Mouse (Mus musculus): Measurements from ENCODE around the gene Prss48. TPM values are rescaled to one million over a fixed set of nuclear protein-coding genes. Genes with fewer than 3 reads are reported as not detected.
"Not testable (repeated sequence)": the region's sequence is repeated elsewhere in the genome, so short reads cannot be mapped to it uniquely, and the experiment has no call there.

Gene Prss48
- total RNA-seq, 1 experiment from 2014 or later: not detected

DNA sequence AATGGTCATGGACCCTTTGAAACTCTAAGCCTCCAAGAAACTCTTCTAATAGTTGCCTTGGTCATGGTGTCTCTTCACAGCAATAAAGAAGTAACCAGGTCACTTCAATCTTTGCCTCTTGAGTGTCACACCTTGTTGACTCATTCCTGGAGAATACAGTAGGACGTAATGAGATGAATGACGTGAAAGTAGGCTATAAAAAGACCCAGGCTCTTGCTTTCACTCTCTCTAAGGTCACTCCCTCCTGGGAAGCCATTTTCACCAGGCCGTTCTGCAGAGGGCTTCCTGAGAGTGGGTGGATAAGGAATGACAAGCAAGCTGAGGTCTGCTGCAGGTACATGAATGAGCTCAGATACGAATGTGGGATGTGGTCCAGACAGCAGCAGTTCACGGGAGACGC is 9.1 kb upstream of the Prss48 start:
- no peak for ATAC-seq (ENCODE audit: extremely low read depth, insufficient number of reproducible peaks, low FRiP score, poor library complexity, severe bottlenecking)

DNA sequence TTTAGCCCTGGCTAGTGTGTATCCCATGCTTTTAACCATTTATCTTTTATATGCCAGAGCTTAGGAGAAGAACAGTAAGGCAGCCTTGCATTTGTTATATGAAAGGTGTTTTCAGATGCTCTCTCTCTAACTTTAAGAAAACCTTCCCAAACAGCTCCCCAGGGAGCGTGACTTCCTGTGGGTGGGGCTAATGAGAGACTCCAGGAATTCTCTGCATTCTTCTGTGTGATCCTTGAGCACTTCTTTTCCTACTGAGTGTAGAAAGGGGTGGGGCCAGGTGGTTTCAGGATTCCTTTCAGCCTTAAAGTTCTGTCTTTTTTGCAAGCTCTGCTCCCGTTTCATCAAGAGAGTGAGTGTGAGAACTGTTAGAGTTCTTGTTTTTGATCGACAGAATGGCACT is 8.3 kb upstream of the Prss48 start:
- ATAC-seq (ENCODE audit: extremely low read depth, insufficient number of reproducible peaks, low FRiP score, poor library complexity, severe bottlenecking): no peak

DNA sequence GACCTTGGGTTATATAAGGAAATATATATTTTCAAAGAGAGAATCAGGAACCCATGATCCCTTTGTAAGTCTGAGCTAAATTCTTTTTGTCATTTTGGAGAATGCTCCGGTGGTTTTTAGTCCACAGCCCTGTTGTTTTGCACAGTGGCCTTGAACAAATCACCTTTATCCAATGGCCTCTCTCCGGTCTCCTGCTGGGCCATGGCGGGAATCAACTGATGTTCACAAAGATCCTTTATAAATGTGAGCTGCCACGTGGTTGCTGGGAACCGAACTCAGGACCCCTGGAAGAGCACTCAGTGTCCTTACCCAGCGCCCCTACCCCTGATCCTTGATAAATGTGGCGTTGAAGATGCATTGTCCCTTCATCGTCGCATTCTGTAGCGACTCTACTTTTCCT is 2.5 kb upstream of the Prss48 start:
- ATAC-seq (ENCODE audit: extremely low read depth, insufficient number of reproducible peaks, low FRiP score, poor library complexity, severe bottlenecking): no peak

DNA sequence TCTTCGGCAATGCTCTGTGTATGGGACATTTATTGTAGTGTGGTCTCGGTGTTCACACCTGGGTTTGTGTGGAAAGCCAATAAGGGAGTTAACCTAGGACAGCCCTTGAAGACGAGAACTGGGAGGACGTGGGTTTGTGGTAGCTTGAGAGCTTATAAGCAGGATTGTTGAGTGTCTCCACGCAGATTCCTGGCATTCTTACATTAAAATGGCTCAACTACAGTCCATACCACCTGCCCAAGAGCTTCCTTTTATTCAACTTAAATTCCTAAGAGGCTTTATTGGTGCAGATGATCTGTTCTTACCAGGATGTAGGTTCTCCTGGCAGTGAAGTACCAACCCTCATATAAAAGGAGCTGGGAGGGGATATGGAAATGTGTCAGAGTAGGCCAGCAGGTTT is 649 bp upstream of the Prss48 start:
- ATAC-seq (ENCODE audit: extremely low read depth, insufficient number of reproducible peaks, low FRiP score, poor library complexity, severe bottlenecking): no peak

DNA sequence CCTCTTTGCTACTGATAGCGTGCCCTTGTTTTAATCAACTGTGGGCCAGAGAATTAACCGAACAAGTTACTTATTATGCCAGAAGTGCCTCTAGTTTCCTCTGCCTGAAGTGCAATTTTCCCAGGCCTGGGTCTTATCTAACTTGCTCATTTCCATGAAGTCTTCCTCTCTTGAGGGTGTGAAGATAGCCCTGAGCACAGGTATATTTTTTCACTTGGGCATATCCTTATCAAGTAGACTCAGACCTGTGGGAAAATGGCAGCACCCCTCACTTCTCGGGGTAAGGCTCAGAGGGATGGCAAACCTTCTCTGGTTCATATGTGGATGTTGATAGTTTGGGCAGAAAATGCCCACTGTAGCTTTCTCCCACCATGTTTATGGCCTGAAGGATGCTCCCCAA is 1.0 kb downstream of the Prss48 start:
- ATAC-seq (ENCODE audit: extremely low read depth, insufficient number of reproducible peaks, low FRiP score, poor library complexity, severe bottlenecking): no peak

DNA sequence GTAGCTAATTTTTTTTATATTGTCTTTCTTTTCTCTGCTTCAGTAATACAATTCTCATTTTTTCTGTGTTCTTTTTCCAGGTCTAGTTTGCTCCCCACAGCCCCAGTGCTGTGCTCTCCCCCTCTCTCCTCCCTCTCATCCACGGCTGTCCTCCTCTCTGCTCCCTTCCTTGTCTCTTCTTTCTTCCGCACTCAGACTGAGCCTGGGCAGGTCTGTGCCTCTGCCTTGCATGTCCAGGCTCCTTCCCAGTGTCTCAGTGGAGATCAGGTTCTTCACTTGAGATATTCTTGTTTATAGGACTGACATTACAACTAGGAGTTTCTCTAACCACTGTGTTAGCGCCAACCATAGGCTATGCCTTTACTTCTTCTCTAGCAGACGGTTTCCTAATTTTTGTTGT is 7.6 kb downstream of the Prss48 start:
- ATAC-seq (ENCODE audit: extremely low read depth, insufficient number of reproducible peaks, low FRiP score, poor library complexity, severe bottlenecking): no peak

DNA sequence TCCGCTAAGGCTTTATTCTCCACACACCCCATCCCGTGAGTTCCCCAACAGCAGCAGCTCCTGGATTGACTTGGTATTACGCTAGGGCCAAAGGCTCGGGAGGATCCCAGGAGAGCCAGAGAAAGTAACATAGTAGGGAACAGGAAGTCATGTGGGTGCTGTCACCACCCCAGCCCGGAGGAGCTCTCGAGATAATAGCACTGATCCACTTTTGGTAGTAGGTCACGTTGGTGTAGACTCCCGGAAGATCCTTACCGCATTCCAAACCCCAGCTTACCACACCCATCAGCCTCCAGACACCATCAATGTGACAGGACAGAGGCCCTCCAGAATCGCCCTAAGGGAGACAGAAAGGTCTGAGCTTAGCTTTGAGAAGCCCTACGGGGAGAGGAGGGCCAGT is 8.5 kb downstream of the Prss48 start:
- ATAC-seq (ENCODE audit: extremely low read depth, insufficient number of reproducible peaks, low FRiP score, poor library complexity, severe bottlenecking): no peak

DNA sequence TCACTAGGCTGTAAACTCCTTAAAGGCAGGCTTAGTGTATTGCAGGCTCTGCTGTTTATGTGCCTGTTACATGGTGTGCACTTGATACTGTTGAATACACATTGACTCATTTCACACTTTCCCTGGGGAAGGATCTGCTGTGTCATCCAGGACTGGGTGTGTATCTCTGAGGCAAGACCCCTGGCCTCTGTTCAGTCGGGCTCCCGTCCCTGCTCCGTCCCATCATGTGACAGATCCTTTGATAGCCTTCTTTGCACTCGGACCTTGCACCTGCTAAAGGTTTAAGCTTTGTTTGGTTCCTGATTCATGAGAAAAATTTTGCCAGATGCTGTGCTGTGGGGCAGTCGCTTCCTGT is 10.5 kb downstream of the Prss48 start:
- no peak for ATAC-seq (ENCODE audit: extremely low read depth, insufficient number of reproducible peaks, low FRiP score, poor library complexity, severe bottlenecking)

DNA sequence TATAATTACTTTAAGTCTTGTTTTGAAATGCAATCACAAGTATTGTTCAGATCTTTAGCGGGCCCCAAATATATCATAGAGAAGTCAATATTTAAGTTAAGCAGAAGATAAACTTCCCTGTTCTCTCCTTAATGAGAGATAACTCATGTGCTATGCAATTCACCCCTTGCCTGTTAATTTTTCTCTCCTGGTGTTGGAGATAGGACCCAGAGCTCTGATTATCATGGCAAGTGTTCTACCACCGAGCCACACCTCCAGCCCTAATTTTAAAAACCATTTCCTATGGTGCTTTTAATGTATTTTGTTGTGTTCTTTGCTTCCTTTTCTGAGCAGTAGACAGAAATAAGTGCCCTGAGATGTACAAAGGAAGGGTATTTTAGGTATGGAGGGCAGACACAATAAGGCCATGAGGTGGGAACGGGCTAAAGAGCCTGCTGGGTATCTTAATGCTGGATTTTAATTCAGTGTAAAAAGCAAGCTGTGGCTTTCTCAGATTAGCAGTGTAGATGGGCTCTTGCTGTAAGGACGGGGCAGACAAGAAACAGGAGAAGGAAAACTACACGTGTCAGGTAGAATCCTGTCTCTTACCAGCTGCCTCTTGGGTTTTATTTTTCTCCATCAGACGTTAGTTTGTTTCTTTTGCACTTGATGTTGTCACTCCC is 11.0 kb downstream of the Prss48 start:
- no peak for ATAC-seq (ENCODE audit: extremely low read depth, insufficient number of reproducible peaks, low FRiP score, poor library complexity, severe bottlenecking)

DNA sequence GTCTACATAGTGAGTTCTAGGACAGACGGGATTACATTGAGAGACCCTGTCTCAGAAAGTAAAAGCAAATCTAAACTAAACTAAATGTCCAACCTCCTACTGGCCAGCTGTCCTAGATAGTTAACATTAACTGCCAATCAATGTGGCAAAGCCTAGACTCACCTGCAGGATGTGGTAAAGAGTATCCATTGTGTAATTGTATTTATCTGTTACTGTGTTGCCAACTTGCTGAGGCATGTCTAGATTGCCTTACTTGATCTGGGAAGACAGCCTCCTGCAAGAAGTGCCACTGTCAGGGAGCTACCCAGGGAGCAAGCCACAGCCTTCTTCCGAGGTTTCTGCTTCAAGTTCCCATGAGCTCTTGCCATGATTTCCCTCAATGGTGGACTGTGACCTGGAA is 15.1 kb downstream of the Prss48 start:
- ATAC-seq (ENCODE audit: extremely low read depth, insufficient number of reproducible peaks, low FRiP score, poor library complexity, severe bottlenecking): no peak

DNA sequence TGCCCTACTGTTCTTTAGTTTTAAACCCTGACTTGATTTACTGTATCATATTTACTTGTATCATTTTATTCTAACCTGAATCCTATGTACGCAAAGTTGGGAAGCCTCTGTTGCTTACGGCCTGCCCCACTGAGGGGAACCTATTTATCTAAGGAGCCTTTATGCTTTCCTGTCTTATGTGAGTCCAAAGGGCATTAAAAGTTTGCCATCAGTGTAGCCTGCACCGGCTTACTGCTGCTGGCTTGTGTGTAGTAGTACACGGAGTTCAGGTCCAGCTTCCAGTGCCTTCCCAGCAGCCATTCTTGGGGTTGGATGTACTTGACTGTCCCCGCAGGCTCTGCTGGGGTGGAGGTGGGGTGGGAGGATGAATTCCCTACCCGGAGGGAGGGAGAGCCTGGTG is 17.8 kb downstream of the Prss48 start:
- ATAC-seq (ENCODE audit: extremely low read depth, insufficient number of reproducible peaks, low FRiP score, poor library complexity, severe bottlenecking): no peak

DNA sequence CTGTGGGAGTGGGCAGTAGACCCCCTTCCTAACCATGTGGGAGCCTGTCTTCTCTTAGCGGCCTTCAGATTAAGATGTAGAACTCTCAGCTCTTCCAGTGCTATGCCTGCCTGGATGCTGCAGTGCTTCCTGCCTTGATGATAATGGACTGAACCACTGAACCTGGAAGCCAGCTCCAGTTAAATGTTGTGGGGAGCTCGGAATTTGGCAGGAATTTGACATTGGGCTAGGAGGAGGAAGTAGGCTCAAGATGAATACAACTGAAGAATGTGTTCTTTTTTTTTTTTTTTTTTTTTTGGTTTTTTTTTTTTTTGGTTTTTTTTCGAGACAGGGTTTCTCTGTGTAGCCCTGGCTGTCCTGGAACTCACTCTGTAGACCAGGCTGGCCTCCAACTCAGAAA is 20.5 kb downstream of the Prss48 start:
- not testable (repeated sequence) for ATAC-seq (ENCODE audit: extremely low read depth, insufficient number of reproducible peaks, low FRiP score, poor library complexity, severe bottlenecking)

DNA sequence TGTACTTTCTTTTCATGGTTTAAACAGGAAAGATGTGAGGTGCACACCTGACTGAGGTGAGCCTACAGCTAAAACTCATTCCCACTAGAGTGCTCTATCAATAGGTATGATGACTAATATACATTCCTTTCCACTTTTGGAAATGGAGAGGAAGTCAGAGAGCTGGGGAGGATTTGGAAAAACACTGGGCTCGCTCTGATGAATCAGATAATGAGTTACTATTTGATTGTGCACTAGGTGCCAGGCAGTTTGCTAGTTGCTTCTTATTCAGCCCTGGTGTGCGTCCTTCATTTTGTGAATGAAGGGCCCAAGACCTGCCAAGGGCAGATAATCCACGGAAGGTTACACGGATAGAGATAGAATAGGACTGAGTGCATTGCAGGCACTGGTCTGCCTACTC is 22.3 kb downstream of the Prss48 start:
- ATAC-seq (ENCODE audit: extremely low read depth, insufficient number of reproducible peaks, low FRiP score, poor library complexity, severe bottlenecking): no peak

DNA sequence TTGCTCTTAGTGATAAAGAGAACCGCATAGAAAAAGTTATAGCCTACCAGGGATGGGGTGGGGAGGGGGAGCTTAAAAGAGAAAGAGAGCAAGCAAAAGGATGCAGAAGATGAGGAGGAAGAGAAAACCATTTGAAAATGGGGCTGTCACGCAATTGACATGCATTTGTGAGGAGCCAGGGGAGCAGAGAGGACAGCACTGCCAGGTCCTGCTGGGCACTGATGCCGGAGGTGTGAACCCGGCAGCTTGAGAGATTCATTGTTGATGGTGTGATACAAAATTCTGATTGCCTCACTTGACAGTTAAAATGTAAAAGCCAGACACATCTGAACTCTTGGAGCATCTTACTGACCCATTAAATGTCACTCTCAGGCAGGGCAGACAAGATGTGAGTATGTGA is 27.8 kb downstream of the Prss48 start:
- ATAC-seq (ENCODE audit: extremely low read depth, insufficient number of reproducible peaks, low FRiP score, poor library complexity, severe bottlenecking): no peak

DNA sequence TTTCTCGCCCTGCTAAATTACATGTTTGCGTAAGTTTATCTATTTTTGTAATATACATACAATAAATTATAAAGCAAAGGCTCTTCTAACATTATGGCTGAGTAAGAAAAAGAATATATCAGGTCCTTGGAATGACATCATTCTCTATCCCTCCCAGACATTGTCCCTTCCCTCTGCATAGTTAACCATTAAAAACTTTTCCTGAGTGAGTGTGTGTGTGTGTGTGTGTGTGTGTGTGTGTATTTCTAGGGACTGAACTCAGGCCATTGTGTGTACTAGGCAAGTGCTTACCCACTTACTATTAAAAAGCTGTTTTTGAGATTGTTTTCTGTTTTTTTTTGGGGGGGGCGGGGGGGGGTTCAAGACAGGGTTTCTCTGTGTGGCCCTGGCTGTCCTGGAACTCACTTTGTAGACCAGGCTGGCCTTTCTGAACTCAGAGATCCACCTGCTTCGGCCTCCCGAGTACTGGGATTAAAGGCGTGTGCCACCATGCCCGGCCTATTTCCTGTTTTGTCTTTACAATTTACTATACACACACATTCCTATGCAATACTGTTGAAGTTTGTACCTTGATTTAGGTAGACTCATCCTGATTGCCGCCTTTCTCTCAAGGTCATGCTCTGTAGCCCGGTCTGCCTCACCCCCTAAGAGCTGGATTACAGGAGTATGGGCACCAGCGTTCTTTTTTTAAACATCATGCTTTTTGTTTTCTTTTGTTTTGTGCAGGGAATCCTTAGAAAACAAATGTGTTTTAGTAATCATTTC is 28.7 kb downstream of the Prss48 start:
- no peak for ATAC-seq (ENCODE audit: extremely low read depth, insufficient number of reproducible peaks, low FRiP score, poor library complexity, severe bottlenecking)

DNA sequence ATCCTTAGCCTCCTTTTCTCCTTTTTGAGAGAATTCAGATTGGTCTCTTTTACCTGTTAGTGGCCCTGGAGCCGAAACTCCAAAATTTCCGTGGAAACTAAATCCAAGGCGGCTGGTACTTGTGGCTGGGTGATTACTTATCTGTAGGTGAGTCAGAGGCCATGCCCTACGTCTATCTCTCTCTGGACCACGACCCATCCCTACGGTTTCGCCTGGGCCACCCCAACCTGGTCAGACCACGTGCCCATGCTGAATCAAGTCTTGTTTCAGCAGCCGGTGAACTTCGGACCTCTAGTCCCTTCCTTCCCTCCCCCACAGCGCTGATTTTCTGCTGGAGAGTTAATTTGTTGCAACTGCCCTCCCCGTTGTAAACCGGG is 30.7 kb downstream of the Prss48 start:
- ATAC-seq (ENCODE audit: extremely low read depth, insufficient number of reproducible peaks, low FRiP score, poor library complexity, severe bottlenecking): 0 out of 2 replicates have a peak, but pooled peaks have one; percentile 13

DNA sequence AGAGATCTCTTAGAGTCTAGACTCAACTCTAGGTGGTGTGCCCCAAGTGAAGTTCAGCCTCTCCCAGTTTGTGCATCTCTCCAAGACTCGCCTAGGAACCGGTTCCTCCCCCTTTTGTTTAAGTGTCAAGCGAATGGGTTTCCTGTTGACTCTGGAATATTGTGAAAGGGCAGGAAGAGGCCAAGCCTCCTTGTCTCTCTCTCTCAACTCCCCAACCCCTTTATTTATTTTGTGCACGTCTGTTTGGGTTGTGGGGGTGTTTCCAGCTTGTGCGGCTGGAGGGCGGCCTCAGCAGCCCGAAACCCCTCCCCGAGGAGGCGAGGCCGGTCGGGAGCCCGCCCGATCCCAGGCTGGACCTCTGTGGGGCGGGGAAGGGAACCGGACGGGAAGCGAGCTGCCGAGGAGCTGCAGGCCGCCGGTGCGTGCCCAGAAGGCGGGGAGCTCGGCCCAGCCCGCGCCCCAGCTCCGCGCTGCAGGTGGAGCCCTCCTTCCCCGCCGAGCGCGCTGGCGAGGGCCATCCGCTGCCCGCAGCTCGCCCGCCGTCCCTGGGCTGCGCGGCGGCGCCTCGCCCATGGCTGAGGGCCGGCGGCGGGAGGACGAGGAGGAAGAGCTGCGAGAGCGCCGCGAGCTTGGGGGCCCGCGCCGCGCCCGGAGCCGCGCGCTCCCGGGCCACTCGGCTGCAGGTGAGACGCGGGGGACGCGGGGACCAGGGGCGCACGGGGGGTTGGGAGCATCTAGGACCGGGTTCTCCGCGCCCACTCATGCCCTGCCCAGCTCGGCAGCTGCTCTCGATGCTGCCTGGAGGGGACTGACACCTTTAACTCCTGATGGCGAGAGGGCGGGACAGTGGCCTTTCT is 31.3 kb downstream of the Prss48 start, which contains the start of gene Sh3d19:
TSS of gene Sh3d19 (plus strand) at position 368 of the 857 bp plus-strand sequence.
- no peak for ATAC-seq (ENCODE audit: extremely low read depth, insufficient number of reproducible peaks, low FRiP score, poor library complexity, severe bottlenecking)

DNA sequence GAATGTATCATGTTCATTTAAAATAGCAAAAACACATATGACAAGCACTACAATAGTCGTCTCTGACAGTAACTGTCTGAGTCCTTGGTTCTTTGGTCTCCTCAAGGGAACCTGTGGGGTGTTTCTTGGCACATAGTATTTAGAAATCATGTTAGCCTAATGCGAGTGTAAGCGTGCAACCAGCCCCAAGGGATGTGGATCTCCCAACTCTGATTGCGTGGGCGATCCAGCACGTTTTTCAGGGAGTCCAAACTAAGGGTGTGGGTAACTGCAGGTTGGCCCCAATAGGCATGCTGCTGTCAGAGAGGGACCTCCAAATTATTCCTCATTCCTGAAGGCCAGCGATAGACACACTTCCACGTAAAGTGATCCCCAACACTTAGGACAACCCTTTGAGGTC is 33.3 kb downstream of the Prss48 start:
- no peak for ATAC-seq (ENCODE audit: extremely low read depth, insufficient number of reproducible peaks, low FRiP score, poor library complexity, severe bottlenecking)

DNA sequence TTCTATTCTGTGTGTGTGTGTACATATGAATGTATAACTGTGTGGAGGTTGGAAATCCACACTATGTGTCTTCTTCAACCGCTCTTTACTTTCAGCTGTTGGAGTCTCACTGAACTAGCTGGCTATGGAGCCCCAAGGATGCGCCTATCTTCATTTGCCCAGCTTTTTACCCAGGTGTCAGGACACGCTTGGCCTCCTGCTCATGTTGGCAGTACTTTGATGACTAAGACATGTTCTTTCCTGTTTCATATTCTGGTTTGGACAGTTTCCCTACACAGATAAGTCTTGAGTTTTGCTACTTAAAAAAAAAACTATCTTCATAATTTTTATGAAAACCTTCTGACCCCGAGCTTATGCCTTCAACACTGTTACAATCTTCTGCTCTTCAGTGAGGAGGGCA is 36.8 kb downstream of the Prss48 start:
- ATAC-seq (ENCODE audit: extremely low read depth, insufficient number of reproducible peaks, low FRiP score, poor library complexity, severe bottlenecking): no peak

DNA sequence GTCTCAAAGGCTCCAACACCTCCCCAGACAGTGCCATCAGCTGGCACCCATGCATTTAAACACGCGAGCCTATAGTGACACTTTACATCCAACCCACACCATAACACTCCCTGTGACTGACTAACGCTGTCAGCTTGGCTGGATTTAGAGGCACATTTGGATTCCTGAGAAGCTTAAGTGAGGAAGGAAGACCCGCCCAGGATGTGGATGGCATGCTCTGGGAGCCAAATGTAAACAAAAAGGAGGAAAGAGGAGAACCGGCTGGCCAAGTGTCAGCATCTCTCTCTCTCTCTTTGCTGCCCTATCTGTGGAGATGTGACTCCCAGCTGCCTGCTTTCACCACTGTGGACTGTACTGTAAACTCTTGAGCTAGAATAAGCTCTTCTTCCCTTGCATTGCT is 41.2 kb downstream of the Prss48 start:
- ATAC-seq (ENCODE audit: extremely low read depth, insufficient number of reproducible peaks, low FRiP score, poor library complexity, severe bottlenecking): no peak

Data from neutrophil, adult 5-6 weeks (primary cell).